Mouse (Mus musculus) liver, embryonic 14.5 days (tissue): ENCODE results near the gene Src.
"Not testable (repeated sequence)": the region's sequence is repeated elsewhere in the genome, so short reads cannot be mapped to it uniquely, and the experiment has no call there.

ENCODE experiments used
- CTCF ChIP-seq: IDR thresholded peaks from 2 replicates; pipeline ENCODE4 v1.5.1; 2016; ENCODE audit warnings: antibody characterized with exemption, low read depth, control low read depth
- EP300 ChIP-seq: IDR thresholded peaks from 2 replicates; pipeline ENCODE4 v1.6.1; 2016; ENCODE audit warnings: antibody characterized with exemption, low read depth

DNA sequence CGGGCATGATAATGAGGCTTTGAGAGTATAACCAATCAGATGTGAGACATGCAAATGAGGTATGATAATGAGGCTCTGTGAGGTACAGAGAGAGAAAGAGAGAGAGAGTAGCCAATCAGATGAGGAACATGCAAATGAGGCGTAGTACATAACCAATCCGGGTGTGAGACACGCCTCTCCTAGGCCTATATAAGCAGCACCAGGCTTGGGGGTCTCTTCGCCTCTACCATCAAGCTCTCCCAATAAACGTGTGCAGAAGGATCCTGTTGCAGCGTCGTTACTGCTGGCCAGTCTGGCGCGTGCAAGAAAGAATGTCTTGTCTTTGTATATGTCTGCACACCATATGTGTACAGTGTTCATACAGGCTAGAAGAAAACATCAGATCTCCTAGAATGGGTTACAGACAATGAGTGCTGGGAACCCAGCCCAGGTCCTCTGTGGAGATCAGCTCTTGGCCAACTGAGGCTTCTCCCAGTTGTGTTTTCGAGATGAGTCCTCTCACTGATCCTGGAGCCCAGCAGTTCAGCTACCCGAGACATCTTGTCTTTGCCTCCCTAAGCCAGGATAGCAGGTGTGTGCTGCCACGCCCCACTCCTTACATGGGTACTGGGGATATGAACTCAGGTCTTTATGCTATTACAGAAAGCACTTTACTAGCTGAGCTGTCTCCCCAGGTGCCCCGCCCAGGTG lies 29.2 kb upstream of the Src start:
- not testable (repeated sequence) for TF ChIP-seq CTCF, EP300
